5 mouse cellular contexts compared by ENCODE assay signal in genomic region chr19:27128501-27128900, GRCm38 (mm10).
DNase-seq lines count a peak whose midpoint lies in the region; TF ChIP-seq lines count a peak whose summit lies in the region.
"Not testable (repeated sequence)": the region's sequence is repeated elsewhere in the genome, so short reads cannot be mapped to it uniquely, and the experiment has no call there.

No protein-coding gene starts in this region.

- peak overlapping the region; percentile 94 for H3K9ac ChIP-seq in CH12.LX (ENCODE audit: insufficient read depth, low read depth)

- dilution Hi-C loops in CH12.LX (cut with MboI; ENCODE audit: extremely low pct_ligation_motif_present, extremely low pct_unique_long_range_greater_than_20kb, low sequenced_read_pairs) = not testable (repeated sequence)

- not testable (repeated sequence) for H3K27ac ChIP-seq in CH12.LX (ENCODE audit: insufficient read depth, low read depth)

- H3K27me3 ChIP-seq in CH12.LX (replicated peaks); megakaryocyte, embryonic 14.5 days (replicated peaks): not testable (repeated sequence)

- DNase-seq in 3134 (ENCODE audit: extremely low read depth, insufficient read length, low spot score) (peak; percentile 48), 416B (ENCODE audit: low read depth) (peak; percentile 46), CH12.LX (ENCODE audit: extremely low read depth) (peak; percentile 76), R1 (ENCODE audit: low read depth, low spot score) (peak; percentile 7)

- peak; percentile 73 for TF ChIP-seq POLR2A in CH12.LX (IDR thresholded peaks at IDR 0.05; ENCODE audit: low read depth, low read length)

- TF ChIP-seq RAD21 in CH12.LX (IDR thresholded peaks at IDR 0.05; ENCODE audit: low read depth, low read length) = not testable (repeated sequence)

- not testable (repeated sequence) for H3K9me3 ChIP-seq in CH12.LX (replicated peaks; ENCODE audit: low read length); megakaryocyte, embryonic 14.5 days

- not testable (repeated sequence) for H3K79me2 ChIP-seq in CH12.LX (replicated peaks; ENCODE audit: control insufficient read depth, extremely low read depth, insufficient read depth, poor library complexity, severe bottlenecking)

- H3K36me3 ChIP-seq in CH12.LX (replicated peaks in 1 of 2; ENCODE audit: control insufficient read depth in 1 of 2, insufficient read depth in 1 of 2, low read length in 1 of 2) = peaks cover 2 to 11% of the 10 kb centered on the region in 2 experiments
- peaks cover 14% of the 10 kb centered on the region for H3K36me3 ChIP-seq in megakaryocyte, embryonic 14.5 days (replicated peaks; ENCODE audit: low read length)

- in situ Hi-C loops in CH12.LX (cut with MboI; ENCODE audit: low pct_ligation_motif_present, low pct_unique_long_range_greater_than_20kb, low sequenced_read_pairs) = not testable (repeated sequence)

- H3K4me1 ChIP-seq in CH12.LX (ENCODE audit: control insufficient read depth in 1 of 2, insufficient read depth in 2 of 2) = peaks cover 4 to 26% of the 10 kb centered on the region in 2 experiments; a peak in 3 of 4 replicates
- H3K4me1 ChIP-seq in megakaryocyte, embryonic 14.5 days = peaks cover 48% of the 10 kb centered on the region

- H3K4me3 ChIP-seq in CH12.LX (replicated peaks in 1 of 3; ENCODE audit: low read depth in 2 of 3, low read length in 2 of 3, poor library complexity in 1 of 3) = peak overlapping the region; percentile 59 to 89 (median 67)
- peak overlapping the region; percentile 87 for H3K4me3 ChIP-seq in megakaryocyte, embryonic 14.5 days (replicated peaks)

- peak overlapping the region; percentile 82 for H3K4me2 ChIP-seq in CH12.LX (ENCODE audit: insufficient read depth, low read depth, poor library complexity, severe bottlenecking)

- not testable (repeated sequence) for TF ChIP-seq CTCF in CH12.LX (conservative IDR thresholded peaks at IDR 0.05 in 1 of 2, IDR thresholded peaks at IDR 0.05 in 1 of 2; ENCODE audit: low read depth in 2 of 2, low read length in 2 of 2)

- not testable (repeated sequence) for TF ChIP-seq EP300 in CH12.LX (IDR thresholded peaks at IDR 0.05; ENCODE audit: low read length)

TF ChIP-seq in CH12.LX, 34 proteins besides CTCF, POLR2A, EP300 and RAD21:
- TF ChIP-seq TBP (conservative IDR thresholded peaks at IDR 0.05; ENCODE audit: low read depth, low read length) (peak; percentile 86), SIN3A (IDR thresholded peaks at IDR 0.05; ENCODE audit: low read length) (peak; percentile 68), TCF12 (IDR thresholded peaks at IDR 0.05; ENCODE audit: low read depth, low read length) (0 out of 2 replicates have a peak, but pooled peaks have one; percentile 40), POLR2AphosphoS2 (IDR thresholded peaks at IDR 0.05; ENCODE audit: low read depth, low read length) (peak; percentile 45; the same call in 1 of the 2 replicates), ELF1 (IDR thresholded peaks at IDR 0.05; ENCODE audit: low read depth, low read length) (peak; percentile 91), NELFE (IDR thresholded peaks at IDR 0.05; ENCODE audit: low read depth, low read length) (peak; percentile 69), KAT2A (IDR thresholded peaks at IDR 0.05; ENCODE audit: insufficient replicate concordance, low read length) (0 out of 2 replicates have a peak, but pooled peaks have one; percentile 32), HCFC1 (IDR thresholded peaks at IDR 0.05; ENCODE audit: low read depth, low read length) (peak; percentile 63), ZMIZ1 (IDR thresholded peaks at IDR 0.05; ENCODE audit: low read depth, low read length) (peak; percentile 78), MYC (IDR thresholded peaks at IDR 0.05; ENCODE audit: low read depth, low read length) (0 out of 2 replicates have a peak, but pooled peaks have one; percentile 24)

Comparison
In these comparisons a context has a peak if more than half of its experiments do, and no peak if none do; other contexts are left out.
1. DNase-seq: peak in every context shown above with its lines; median percentile 76 in CH12.LX; 48 in 3134; 46 in 416B; 7 in R1.